Mouse (Mus musculus) heart, postnatal 4 days (tissue): ENCODE data around the gene 5330417H12Rik. TPM values are rescaled to one million over a fixed set of nuclear protein-coding genes. Genes with fewer than 3 reads are reported as not detected.

Experiments
- DNase-seq: peaks from one replicate; pipeline ENCODE4 v3.0.0; 2021
- total RNA-seq, 2 experiments: library from RNA; stranded (reverse); gene quantifications; 2 replicates each; pipeline ENCODE4 v1.2.3; 2021

The 5330417H12Rik gene
- total RNA-seq, 2 experiments from 2014 or later = not detected

GRCm38 (mm10) chr7:107625781-107626180 lies 820 bp upstream of the 5330417H12Rik start:
- no peak for DNase-seq

GRCm38 (mm10) chr7:107624432-107624831 lies 529 bp downstream of the 5330417H12Rik start:
- no peak for DNase-seq

GRCm38 (mm10) chr7:107620137-107620536 lies 4.8 kb downstream of the 5330417H12Rik start:
- DNase-seq = no peak

GRCm38 (mm10) chr7:107619225-107619624 lies 5.7 kb downstream of the 5330417H12Rik start:
- no peak for DNase-seq

GRCm38 (mm10) chr7:107618028-107618992 lies 6.7 kb downstream of the 5330417H12Rik start:
- DNase-seq = no peak

GRCm38 (mm10) chr7:107610880-107611279 lies 14.1 kb downstream of the 5330417H12Rik start:
- no peak for DNase-seq

- no peak for DNase-seq
Measured at GRCm38 (mm10) chr7:107609622-107610255, 15.2 kb downstream of the 5330417H12Rik start.

- no peak for DNase-seq
Measured at GRCm38 (mm10) chr7:107607766-107608165, 17.2 kb downstream of the 5330417H12Rik start.

- no peak for DNase-seq
Measured at GRCm38 (mm10) chr7:107602913-107603312, 22.0 kb downstream of the 5330417H12Rik start.

GRCm38 (mm10) chr7:107602505-107602904 lies 22.5 kb downstream of the 5330417H12Rik start:
- no peak for DNase-seq

- DNase-seq = no peak
Measured at GRCm38 (mm10) chr7:107600651-107601050, 24.3 kb downstream of the 5330417H12Rik start.

- DNase-seq = no peak
Measured at GRCm38 (mm10) chr7:107597956-107598355, 27.0 kb downstream of the 5330417H12Rik start.

- no peak for DNase-seq
Measured at GRCm38 (mm10) chr7:107596753-107597152, 28.2 kb downstream of the 5330417H12Rik start.

GRCm38 (mm10) chr7:107595426-107595825 lies 29.5 kb downstream of the 5330417H12Rik start:
- no peak for DNase-seq

- peak; percentile 94 for DNase-seq
Measured at GRCm38 (mm10) chr7:107594857-107595402, 30.0 kb downstream of the 5330417H12Rik start, which contains the start of gene Ppfibp2. Gene Ppfibp2 (plus strand): TSS chr7:107595207.

- DNase-seq = peak; percentile 52
Measured at GRCm38 (mm10) chr7:107594325-107594856, 30.6 kb downstream of the 5330417H12Rik start.

GRCm38 (mm10) chr7:107593904-107594303 lies 31.1 kb downstream of the 5330417H12Rik start:
- DNase-seq = no peak

- peak; percentile 38 for DNase-seq
Measured at GRCm38 (mm10) chr7:107592641-107593040, 32.3 kb downstream of the 5330417H12Rik start.

GRCm38 (mm10) chr7:107574276-107574675 lies 50.7 kb downstream of the 5330417H12Rik start:
- DNase-seq = no peak
